12 mouse cellular contexts compared by ENCODE assay signal in genomic region chr3:88629244-88629643, GRCm38 (mm10). TPM values are rescaled to one million over a fixed set of nuclear protein-coding genes. Genes with fewer than 3 reads are reported as not detected.
DNase-seq lines count a peak whose midpoint lies in the region; ATAC-seq and TF ChIP-seq lines count a peak whose summit lies in the region.
"Had no signal": no experiment of that assay in that cellular context is flagged by ENCODE, and none has a peak within 500 bp of the region (broad histone marks: within the 10 kb centered on the region; RNA-seq: fewer than 3 reads in every experiment).

No protein-coding gene starts in this region.

- H3K4me3 ChIP-seq in heart, embryonic 10.5 days: no peak overlapping the region; the same call in 1 of the 2 replicates
- no peak overlapping the region for H3K4me3 ChIP-seq in lung, embryonic 14.5 days (ENCODE audit: low read depth, low read length)
- peak overlapping the region; percentile 73 for H3K4me3 ChIP-seq in layer of hippocampus, adult 2 months

- H3K27me3 ChIP-seq in heart, embryonic 10.5 days (ENCODE audit: insufficient read depth, poor library complexity, severe bottlenecking): no peaks in the 10 kb centered on the region
- no peaks in the 10 kb centered on the region for H3K27me3 ChIP-seq in lung, embryonic 14.5 days (ENCODE audit: insufficient read depth, low read length)

- intact Hi-C loops in heart, postnatal 25 days (cut with DNase I): no loop called here

- H3K9ac ChIP-seq in lung, embryonic 14.5 days: no peak overlapping the region

- peaks cover 86% of the 10 kb centered on the region for H3K4me1 ChIP-seq in heart, embryonic 10.5 days
- H3K4me1 ChIP-seq in lung, embryonic 14.5 days (ENCODE audit: insufficient read depth): peaks cover 16% of the 10 kb centered on the region

- WGBS in heart, embryonic 10.5 days: 67% methylated on average over 13 of the region's 13 CpGs
- 63% methylated on average over 13 of the region's 13 CpGs for WGBS in lung, embryonic 14.5 days

- no peak for DNase-seq in heart, embryonic 10.5 days (ENCODE audit: low spot score)
- no peak for DNase-seq in heart, postnatal 25 days (ENCODE audit: low spot score)
- DNase-seq in lung, embryonic 14.5 days: no peak
- no peak for DNase-seq in lung, postnatal 4 days
- DNase-seq in layer of hippocampus, adult 2 months (ENCODE audit: low spot score in 2 of 2): peak; percentile 85 to 92
- peak; percentile 86 to 93 for DNase-seq in right cerebral cortex, postnatal 10 days (ENCODE audit: low spot score in 2 of 2)
- no peak for DNase-seq in spleen, adult 18-20 months
- no peak for DNase-seq in urinary bladder, adult 2 months (ENCODE audit: low spot score)

- H3K27ac ChIP-seq in heart, embryonic 10.5 days: peak overlapping the region; percentile 74
- peak overlapping the region; percentile 50; the same call in 1 of the 2 replicates for H3K27ac ChIP-seq in lung, embryonic 14.5 days (ENCODE audit: low read depth)
- H3K27ac ChIP-seq in layer of hippocampus, adult 2 months: peak overlapping the region; percentile 98

- ATAC-seq in lung, embryonic 14.5 days (ENCODE audit: insufficient read depth): peak; percentile 15; the same call in 1 of the 2 replicates
- ATAC-seq: activated CD4-positive, CD25-positive, alpha-beta regulatory T cell, adult 4 months; CD4-positive, CD25-positive, alpha-beta regulatory T cell, adult 4 months had no signal

- H3K36me3 ChIP-seq in heart, embryonic 10.5 days: peaks cover 86% of the 10 kb centered on the region
- peaks cover 86% of the 10 kb centered on the region for H3K36me3 ChIP-seq in lung, embryonic 14.5 days (ENCODE audit: insufficient read depth)

- no peak overlapping the region for H3K4me2 ChIP-seq in lung, embryonic 14.5 days

- no peak for TF ChIP-seq CTCF in lung, embryonic 14.5 days (IDR thresholded peaks at IDR 0.05; ENCODE audit: low read depth)
- TF ChIP-seq CTCF in layer of hippocampus, adult 2 months (conservative IDR thresholded peaks at IDR 0.05): no peak

- H3K9me3 ChIP-seq in heart, embryonic 10.5 days: no peaks in the 10 kb centered on the region
- H3K9me3 ChIP-seq in lung, embryonic 14.5 days (ENCODE audit: low read depth, low read length): no peaks in the 10 kb centered on the region

RNA-seq across cellular contexts. Expression of gene Arhgef2, which starts 23.5 kb away (rescaled TPM):
- polyA plus RNA-seq in heart, embryonic 10.5 days (2016; fragmentation: Nextera tagmentation; extraction: Ambion mirVana): 82.5 and 108 TPM in 2 replicates
- 10 to 100 TPM; 42.6 to 51.8 TPM for total RNA-seq in heart, postnatal 25 days (2021)
- polyA plus RNA-seq in lung, embryonic 14.5 days (2014; fragmentation: Nextera tagmentation; extraction: Ambion mirVana): 115 and 127 TPM in 2 replicates
- 100 to 1,000 TPM; 268 to 283 TPM for total RNA-seq in layer of hippocampus, adult 2 months (2021)
- polyA plus RNA-seq in urinary bladder, adult 2 months (2012; rRNA removed): 47.7 and 57.3 TPM in 2 replicates

RNA-seq across cellular contexts. Expression of gene Rxfp4, which starts 23.7 kb away (rescaled TPM):
- not detected in 2 replicates for polyA plus RNA-seq in heart, embryonic 10.5 days (2016; fragmentation: Nextera tagmentation; extraction: Ambion mirVana)
- total RNA-seq in heart, postnatal 25 days (2021): not detected
- polyA plus RNA-seq in lung, embryonic 14.5 days (2014; fragmentation: Nextera tagmentation; extraction: Ambion mirVana): not detected in 2 replicates
- not detected for total RNA-seq in layer of hippocampus, adult 2 months (2021)
- polyA plus RNA-seq in urinary bladder, adult 2 months (2012; rRNA removed): not detected in 2 replicates
- total RNA-seq: common myeloid progenitor, adult 5-6 weeks; hematopoietic stem cell, adult 5-6 weeks had no signal
- polyA plus RNA-seq: activated CD4-positive, CD25-positive, alpha-beta regulatory T cell, adult 4 months had no signal

RNA-seq across cellular contexts. Expression of gene Ssr2, which starts 53.6 kb away (rescaled TPM):
- polyA plus RNA-seq in heart, embryonic 10.5 days (2016; fragmentation: Nextera tagmentation; extraction: Ambion mirVana): 184 and 207 TPM in 2 replicates
- total RNA-seq in heart, postnatal 25 days (2021): 10 to 100 TPM; 80.7 to 93.3 TPM
- polyA plus RNA-seq in lung, embryonic 14.5 days (2014; fragmentation: Nextera tagmentation; extraction: Ambion mirVana): 278 and 285 TPM in 2 replicates
- total RNA-seq in layer of hippocampus, adult 2 months (2021): 10 to 100 TPM; 86.8 to 91.6 TPM
- polyA plus RNA-seq in urinary bladder, adult 2 months (2012; rRNA removed): 128 and 150 TPM in 2 replicates

RNA-seq across cellular contexts. Expression of gene Khdc4, which starts 56.4 kb away (rescaled TPM):
- polyA plus RNA-seq in heart, embryonic 10.5 days (2016; fragmentation: Nextera tagmentation; extraction: Ambion mirVana): 73.3 and 87.3 TPM in 2 replicates
- total RNA-seq in heart, postnatal 25 days (2021): 10 to 100 TPM; 27.1 to 28.8 TPM
- polyA plus RNA-seq in lung, embryonic 14.5 days (2014; fragmentation: Nextera tagmentation; extraction: Ambion mirVana): 89.2 and 100 TPM in 2 replicates
- total RNA-seq in layer of hippocampus, adult 2 months (2021): 10 to 100 TPM; 55.1 to 55.5 TPM
- polyA plus RNA-seq in urinary bladder, adult 2 months (2012; rRNA removed): 76.3 and 121 TPM in 2 replicates

Comparison
In these comparisons a context has a peak if more than half of its experiments do, and no peak if none do; other contexts are left out.
1. DNase-seq: peak in layer of hippocampus, adult 2 months (2 of 2) and right cerebral cortex, postnatal 10 days (2 of 2); none in heart, embryonic 10.5 days (single experiment), heart, postnatal 25 days (single experiment), lung, embryonic 14.5 days (single experiment), lung, postnatal 4 days (0 of 2), spleen, adult 18-20 months (0 of 2) and urinary bladder, adult 2 months (single experiment).
2. Peak in every context shown above with its lines, with median percentiles within 50 percentile points of each other: H3K27ac ChIP-seq.